Mouse (Mus musculus) mouse embryonic stem cell (cell line): Measurements from ENCODE around the gene Sncg.

Experiments used
- in situ Hi-C, 2 experiments: fragments of 300-500 bp; cut with MboI; formaldehyde crosslinking; loops; 1 replicate in 1 of 2; 3 replicates in 1 of 2; pipeline ENCODE4 v1.14.3; 2019 to 2020; ENCODE audit warnings: low sequenced_read_pairs in 2 of 2, low pct_unique_long_range_greater_than_20kb in 1 of 2, mixed read lengths in 1 of 2; ENCODE audit not compliant: unreplicated experiment in 1 of 2

Gene Sncg

DNA sequence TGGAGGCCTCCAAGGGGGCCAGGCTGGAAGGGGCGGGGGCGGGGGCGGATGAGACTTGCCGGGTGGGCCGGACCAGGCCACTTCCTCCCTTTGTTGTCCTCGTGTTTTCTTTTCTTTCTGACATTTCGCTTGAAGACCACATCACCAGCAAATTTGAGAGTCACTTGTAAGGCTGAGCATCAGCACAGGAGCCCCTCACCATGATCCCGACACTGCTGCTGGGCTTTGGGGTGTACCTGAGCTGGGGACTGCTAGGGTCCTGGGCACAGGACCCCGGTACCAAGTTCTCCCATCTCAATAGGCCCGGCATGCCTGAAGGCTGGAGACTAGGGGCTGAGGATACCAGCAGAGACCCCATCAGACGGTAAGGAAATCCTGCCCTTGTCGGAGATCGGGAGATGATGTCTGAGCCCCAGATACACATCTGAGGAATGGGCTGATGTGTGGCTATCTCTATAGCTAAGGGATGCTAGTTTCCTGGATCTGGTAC is 871 bp upstream of the Sncg start, which contains the start of gene Mmrn2:
TSS of gene Mmrn2 (plus strand) at position 51 of the 490 bp plus-strand sequence.
- in situ Hi-C loops, result no loop called here

DNA sequence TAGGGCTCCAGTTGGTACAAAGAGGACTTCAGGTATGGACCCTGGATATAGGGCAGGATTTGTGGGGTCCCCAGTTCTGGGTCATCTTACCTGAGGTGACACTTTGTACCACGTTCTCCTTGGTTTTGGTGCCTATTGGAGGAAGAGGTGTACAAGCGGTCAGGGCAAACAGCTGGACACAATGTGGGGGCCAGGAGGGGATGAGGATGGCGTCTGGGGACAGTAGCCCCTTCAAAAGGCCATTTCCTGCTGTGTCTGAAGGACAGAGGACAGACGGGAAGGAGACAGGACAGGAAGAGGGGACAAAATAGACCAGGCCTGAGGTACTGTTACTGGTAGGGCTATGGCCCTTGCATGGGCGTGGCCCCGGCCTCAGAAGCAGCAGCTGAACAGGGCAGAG is 1.0 kb downstream of the Sncg start:
- in situ Hi-C loops, result no loop called here

DNA sequence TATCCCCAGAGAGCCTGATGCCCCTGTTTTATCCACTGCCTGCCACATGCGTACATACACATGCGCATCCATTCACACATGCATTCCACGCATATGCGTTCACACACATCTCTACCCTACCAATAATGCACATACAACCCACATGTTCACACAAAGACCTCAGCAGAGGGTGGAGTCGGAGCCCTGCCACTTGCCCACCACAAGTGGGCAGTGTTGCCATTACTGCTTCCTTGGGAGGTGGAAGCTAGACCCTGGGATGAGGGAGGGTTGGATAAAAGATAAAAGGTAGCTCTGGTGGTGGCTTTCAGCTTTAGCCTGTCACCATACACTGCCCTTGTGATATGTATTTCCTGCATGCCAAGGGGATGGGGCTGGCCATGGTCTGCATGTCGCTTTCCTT is 1.9 kb downstream of the Sncg start:
- in situ Hi-C loops, result no loop called here

DNA sequence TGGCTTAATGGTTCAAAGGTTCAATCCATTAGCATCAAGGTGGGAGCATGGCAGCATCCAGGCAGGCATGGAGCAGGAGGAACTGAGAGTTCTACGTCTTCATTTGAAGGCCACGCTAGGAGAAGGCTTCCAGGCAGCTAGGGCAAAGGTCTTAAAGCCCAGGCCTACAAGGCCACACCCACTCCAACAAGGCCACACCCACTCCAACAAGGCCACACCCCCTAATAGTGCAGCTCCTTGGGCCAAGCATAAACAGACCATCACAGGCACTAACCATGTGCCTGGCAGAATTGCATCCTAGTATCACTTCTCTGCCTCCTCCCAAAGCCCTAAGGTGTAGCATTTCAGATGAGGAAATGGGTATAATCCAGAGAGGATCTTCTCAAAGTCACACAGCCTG is 2.8 kb downstream of the Sncg start:
- in situ Hi-C loops, result no loop called here

DNA sequence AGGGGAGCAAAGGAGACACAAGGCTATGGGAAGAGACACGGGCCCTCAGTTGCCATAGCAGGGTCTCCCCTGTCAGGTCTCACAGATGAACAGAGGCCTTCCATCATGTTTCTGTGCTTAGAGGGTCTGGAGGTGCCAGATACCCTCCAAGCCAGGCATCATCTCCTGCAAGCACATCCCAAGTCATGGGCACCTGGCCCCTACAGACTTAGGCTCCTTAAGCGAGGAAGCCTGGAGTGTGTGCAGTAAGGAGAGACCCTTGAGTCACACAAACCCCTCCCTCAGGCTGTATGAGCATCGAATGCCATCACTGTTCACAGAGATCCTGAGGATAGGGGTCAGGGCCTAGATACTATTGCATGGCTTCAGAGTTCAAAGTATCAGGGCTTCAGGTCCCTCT is 3.7 kb downstream of the Sncg start:
- in situ Hi-C loops, result no loop called here

DNA sequence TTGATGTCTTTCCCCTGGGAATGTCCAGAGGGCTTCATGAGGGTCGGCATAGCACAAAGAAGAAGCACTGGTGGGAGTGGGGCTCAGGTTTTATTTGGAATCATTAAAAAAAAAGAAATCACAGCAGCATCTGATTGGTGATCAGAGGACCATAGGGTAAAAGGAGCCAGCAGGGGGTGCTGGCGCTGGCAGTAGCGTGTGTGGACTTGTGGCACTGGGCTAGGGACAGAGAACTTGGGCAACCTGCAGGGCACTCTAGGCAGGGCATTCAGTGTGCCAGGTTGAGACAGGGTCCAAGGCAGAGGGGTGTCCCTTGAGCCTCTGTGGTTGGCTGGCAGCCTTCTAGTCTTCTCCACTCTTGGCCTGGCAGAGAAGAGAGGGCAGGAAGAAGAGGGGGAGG is 4.4 kb downstream of the Sncg start:
- in situ Hi-C loops, result no loop called here

DNA sequence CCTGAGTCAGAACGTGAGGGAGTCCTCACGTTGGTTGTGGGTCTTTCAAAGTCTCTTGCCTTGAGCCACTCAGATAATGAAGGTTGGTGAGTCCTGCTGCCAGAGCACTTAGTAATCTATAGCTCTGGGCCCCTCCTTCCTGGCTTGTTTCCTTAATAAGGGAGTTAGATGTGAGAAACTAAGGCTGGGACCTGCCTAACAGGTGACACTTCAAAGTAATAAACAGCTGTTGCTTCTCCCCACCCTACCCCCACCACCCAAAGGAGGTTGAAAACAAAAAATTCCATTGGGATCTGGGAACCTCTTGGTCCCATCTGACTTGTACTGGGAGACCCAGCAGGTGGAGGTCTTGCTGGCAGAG is 9.5 kb downstream of the Sncg start:
- in situ Hi-C loops, result loop anchor here in 1 of 2 experiments (10.0 kb wide), 1 partner anchor 110 kb away; no protein-coding TSS in a partner anchor

DNA sequence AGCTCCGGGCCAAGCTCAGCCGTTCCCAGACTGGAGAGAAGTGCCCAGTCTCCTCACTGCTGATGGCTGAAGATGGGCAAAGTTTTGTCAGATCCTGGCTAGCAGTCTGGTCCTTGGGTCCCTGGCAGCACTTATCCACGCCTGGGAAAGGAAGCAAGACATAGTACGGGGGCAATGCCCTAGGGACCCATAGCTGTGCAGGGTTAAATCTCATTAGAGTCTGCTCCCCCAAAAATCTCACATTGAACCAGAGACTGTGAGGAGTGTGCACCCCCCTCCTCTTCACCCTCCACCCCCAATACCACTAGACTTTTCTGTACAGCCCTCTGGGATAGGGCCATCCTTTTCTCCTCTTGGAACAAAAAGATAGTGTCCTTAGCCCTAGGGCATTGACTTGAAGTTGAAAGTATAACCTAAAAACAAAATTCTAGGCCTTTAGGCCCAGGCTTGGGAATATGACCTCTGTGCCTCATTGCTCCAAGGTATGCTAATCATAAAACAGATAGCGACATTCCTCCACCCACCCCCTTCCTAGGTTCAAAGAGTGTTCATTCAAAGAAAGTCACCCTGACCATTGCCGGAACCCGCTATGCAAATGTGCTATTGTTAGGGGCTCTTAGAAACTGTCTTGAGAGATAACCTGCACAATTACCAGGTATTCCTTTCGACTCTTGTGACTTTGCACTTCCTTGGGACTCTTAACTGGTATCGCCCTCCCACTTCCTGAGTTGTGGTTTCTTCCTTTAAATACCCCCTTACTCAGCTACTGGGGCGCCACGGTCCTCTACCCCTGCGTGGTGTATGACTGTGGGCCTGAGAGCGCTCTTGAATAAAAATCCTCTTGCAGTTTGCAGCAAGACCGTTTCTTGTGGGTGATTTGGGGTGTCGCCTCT is 10.1 kb downstream of the Sncg start:
- in situ Hi-C loops, result loop anchor here in 1 of 2 experiments (10.0 kb wide), 1 partner anchor 110 kb away; no protein-coding TSS in a partner anchor

DNA sequence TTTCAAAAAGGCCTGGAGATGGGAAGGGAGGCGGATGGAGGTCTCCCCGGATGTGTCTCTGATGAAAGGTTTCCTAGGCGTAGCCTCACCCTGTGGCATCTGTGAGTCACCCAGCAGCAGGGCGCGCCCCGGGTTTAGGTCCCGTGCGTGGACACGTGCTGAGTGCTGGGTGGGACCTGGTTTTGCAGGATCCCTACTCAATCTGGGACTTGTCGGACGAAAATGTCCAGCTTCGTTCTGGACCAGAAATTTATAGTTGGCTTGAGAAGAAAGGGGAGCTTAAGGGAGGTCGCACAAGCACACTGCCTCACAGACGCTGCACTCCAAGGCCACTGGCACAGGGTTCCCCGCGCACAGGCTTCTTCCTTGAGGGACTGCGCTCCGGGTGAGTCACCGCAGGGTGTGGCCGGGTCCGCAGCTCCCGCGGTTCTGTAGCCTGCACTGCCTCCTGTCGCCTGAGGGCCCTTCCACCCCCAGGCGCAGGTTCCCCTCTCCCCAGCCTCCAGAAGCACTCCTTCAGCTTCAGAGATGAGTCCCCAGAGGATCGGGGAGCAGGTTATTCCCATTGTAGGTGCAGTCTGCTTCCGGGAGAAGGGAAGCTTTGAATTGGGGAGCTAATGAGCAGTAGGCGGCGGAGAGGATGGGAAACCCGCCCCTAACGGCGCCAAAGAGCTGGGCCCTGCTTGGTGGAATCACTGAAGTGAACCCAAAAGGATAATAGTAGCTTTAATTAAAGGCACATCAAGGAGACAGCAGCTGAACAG is 10.9 kb downstream of the Sncg start:
- in situ Hi-C loops, result loop anchor here in 1 of 2 experiments (10.0 kb wide), 1 partner anchor 109 kb away; no protein-coding TSS in a partner anchor

DNA sequence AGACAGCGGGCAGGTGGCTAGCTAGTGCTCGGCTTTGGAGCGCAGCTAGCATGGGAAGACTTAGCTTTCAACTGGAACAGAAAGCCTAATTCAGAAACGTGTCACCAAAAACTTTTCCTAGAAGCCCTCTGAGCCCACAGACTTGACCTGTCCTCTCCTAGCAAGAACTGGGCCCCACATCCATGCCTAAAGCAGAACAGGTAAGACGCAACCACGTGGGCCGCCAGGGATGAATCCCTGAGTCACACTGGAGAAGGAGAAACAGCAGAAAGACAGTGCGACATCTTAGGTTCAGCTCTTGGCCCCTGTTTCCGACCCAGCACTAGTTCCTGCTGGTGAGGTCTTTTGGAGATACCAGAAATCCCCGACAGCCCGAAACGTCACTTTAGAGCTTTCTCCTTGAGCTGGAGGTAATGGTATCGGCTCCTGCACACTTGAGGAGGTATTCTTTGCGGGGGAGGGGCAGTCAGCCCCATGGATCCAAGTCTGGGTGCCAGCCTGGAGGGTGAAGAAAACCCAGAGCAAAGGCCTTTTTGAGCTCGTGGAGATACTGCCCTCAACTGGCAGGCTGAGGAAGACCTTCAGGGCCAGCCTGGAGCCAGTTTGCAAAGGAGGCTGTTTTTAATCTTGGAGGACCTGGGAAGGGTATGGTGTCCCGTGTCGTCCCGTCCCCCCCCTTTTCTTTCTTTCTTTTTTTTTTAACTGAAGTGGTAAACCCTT is 11.7 kb downstream of the Sncg start:
- in situ Hi-C loops, result loop anchor here in 1 of 2 experiments (10.0 kb wide), 1 partner anchor 108 kb away; no protein-coding TSS in a partner anchor

DNA sequence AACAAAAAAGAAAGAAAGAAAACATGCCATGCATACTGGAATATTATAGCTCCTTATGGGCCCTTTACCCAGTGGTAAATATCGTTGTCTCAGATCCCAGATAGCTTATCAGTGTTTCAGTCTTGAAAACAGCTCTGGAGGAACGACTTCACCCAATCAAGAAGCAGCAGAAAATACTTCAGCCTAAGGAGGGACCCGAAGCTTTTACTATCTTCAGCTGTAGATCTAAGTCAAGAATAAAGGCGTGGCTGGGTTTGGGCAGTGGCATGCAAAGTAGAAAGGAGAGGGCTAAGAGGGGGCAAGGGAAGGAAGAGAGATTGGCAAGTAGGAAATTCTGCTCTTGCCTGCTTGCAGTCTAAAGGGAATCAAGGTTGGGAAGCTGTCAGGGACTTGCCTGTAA is 12.5 kb downstream of the Sncg start:
- in situ Hi-C loops, result loop anchor here in 1 of 2 experiments (10.0 kb wide), 1 partner anchor 107 kb away; no protein-coding TSS in a partner anchor

DNA sequence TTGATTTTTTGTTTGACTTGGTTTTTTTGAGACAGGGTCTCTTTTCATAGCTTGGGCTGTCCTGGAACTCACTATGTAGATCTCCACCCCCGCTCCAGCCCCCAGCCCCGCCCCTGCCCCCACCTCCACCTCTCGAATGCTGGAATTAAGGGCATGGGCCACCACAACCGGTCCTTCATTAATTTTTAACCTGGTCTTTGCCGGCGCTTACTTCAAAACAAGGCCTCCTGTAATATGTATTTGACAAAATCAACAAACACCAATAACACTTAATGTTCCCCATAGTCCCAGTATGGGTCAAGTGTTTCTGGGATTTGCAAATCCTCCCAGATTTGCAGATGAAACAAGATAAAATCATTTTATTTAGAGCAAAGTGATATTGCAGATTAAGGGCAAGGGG is 14.3 kb downstream of the Sncg start:
- in situ Hi-C loops, result loop anchor here in 1 of 2 experiments (10.0 kb wide), 1 partner anchor 105 kb away; no protein-coding TSS in a partner anchor

DNA sequence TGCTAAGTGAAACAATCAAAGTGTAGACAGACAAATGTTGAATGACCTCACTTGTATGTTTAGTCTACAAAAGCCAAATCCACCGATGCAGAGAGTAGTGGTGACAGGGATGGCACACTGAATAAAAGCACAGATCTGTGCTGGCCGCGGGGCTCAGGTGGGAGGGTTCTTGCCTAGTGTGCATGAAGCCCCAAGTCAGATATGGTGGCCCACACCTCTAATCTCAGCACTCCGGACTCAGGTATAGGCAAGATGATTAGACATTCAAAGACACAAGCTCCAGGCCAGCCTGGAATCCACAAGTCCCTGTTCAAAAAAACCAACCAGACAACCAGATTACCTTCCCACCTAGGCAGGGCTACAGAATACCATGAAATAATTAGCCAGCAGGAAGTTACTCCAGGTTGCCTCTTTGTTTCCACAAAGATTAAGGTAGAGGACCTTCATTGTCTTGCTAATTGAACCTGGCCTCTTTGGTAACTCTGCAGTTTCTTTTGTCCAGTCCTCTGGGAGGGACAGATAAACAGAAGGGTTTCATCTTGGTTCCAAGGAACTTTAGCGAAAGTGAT is 14.8 kb downstream of the Sncg start:
- in situ Hi-C loops, result loop anchor here in 1 of 2 experiments (10.0 kb wide), 1 partner anchor 105 kb away; no protein-coding TSS in a partner anchor

DNA sequence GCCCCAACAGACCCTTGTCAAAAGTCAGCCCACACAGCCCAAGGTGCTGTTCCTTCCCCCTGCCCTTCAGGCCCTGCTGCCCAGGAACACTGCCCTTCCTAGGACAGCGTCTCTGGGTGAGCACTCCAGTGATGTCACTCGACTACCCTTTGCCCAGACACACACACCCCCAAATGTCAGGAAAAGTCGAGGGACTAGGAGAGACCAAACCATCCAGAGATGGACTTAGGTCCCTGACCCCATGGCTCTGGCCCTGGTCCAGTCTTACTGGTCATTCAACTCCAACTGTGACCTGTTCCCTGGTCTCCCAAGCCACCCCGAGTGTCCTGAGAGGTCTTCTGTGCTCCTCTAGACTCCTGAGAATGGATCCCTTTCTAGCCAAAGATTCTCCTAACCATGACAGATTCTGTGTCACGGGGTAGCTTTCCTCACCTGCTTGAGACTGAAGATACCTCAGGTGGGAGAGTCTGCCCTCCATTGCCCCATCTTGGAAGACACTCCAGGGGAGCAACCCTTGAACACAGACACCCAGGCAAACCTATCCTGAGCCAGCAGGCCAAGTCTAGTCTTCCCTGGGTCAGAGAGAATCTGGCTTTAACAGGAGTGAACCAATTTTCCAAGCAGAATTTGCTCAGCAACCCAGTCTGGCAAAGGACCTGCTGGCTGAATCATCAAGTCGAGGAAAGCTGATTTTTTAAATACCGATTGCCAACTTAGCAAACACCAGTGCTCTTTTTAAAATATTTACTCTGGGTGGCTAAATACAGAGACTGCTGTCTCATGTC is 16.7 kb downstream of the Sncg start:
- in situ Hi-C loops, result no loop called here

DNA sequence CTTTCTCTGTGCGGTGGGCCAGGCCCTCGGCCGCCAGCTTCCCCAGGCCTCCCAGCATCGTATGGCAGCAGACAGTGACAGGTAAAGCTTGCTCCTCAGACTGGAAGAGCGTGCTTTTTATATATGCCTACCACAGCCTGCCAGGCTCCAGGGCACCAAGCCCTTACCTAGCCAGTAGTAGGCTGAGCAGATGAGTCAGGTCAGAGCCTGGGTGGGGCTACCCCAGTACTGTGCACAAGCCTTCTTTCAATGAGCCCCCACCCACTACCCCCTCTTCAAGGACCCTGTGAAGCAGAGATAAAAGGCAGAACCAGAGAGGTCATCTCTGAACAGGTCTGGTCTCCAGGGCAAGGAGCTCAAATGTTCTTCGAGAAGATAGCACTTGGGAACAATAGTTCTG is 19.3 kb downstream of the Sncg start, which contains the start of gene Fam25c:
TSS of gene Fam25c (minus strand) at position 133 of the 400 bp plus-strand sequence.
- in situ Hi-C loops, result no loop called here

DNA sequence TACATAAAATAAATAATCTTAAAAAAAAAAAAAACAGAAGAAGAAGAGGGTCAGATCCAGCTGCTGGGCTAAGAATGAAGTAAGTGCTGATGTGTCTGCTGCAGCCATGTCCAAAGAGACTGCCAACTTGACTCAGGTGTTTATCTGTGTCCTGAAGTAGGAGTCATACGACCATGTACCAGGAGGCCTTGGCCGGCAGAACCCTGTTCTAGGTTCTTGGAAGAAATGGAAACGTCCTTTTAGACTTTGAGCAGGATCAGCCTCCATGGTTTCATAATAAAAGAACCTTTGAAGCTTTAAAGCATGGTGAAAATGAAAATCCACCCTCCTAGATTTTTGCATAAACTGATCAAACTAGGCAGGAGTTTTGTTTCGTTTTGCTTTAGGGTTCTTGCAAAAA is 20.1 kb downstream of the Sncg start:
- in situ Hi-C loops, result no loop called here

DNA sequence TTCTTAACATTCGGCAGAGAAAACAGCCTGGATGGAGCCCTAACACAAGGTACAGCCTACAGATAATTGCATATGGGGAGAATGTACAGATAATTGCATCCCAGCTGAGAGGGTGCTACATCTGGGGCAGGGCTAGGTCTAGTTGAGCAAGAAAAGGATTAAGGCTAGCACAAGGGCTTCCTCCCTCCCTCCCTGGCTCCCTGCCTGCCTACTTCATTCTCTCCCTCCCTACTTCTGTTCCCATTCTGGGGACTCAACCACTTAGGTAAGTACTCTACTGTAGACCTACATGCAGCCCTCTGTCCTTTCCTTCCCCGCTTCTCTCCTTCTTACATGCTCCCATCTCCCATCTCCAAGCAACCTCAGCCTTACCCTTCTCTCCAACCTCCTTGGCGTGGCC is 21.3 kb downstream of the Sncg start:
- in situ Hi-C loops, result no loop called here
